Mouse (Mus musculus) cerebellum, adult 2 months (tissue): Measurements from ENCODE around the gene Pex14. TPM values are rescaled to one million over a fixed set of nuclear protein-coding genes. Genes with fewer than 3 reads are reported as not detected.
A peak's percentile ranks its signal among the peaks of the same experiment; 100 is the strongest.

ENCODE experiments used
- DNase-seq, 2 experiments: peaks; one replicate each; pipeline ENCODE4 v3.0.0; 2021
- H3K27ac ChIP-seq: fragments of 200-500 bp; 2 replicates; pipeline ENCODE4 v1.5.1; 2012; ENCODE audit warnings: low read length, control low read depth, inconsistent platforms; ENCODE audit not compliant: insufficient read depth
- H3K27me3 ChIP-seq: fragments of 200-500 bp; 2 replicates; pipeline ENCODE4 v1.6.1; 2012; ENCODE audit warnings: inconsistent platforms, mild to moderate bottlenecking, low read length, moderate library complexity; ENCODE audit not compliant: control insufficient read depth, insufficient read depth
- H3K4me1 ChIP-seq: fragments of 200-500 bp; 2 replicates; pipeline ENCODE4 v1.6.1; 2011; ENCODE audit warnings: low read length; ENCODE audit not compliant: control insufficient read depth, insufficient read depth
- H3K4me3 ChIP-seq: fragments of 200-500 bp; replicated peaks from 2 replicates; pipeline ENCODE3; 2011; ENCODE audit warnings: mild to moderate bottlenecking, low read depth, low read length, control low read depth; ENCODE audit not compliant: insufficient read depth
- CTCF ChIP-seq: fragments of 200-500 bp; IDR thresholded peaks from 2 replicates; pipeline ENCODE4 v1.5.1; 2011; ENCODE audit warnings: low read depth, mild to moderate bottlenecking, control low read depth, low read length, moderate library complexity, borderline replicate concordance; ENCODE audit not compliant: insufficient read depth
- POLR2A ChIP-seq: fragments of 200-500 bp; IDR thresholded peaks from 2 replicates; pipeline ENCODE4 v1.6.1; 2011; ENCODE audit warnings: low read length, control low read depth, borderline replicate concordance; ENCODE audit not compliant: insufficient read depth
- WGBS: fragments of 180-500 bp; shearing (Covaris S2); methylation state at CpG from one replicate; pipeline ENCODE4 v1.1.7; 2018; 5-methylcytosine and 5-hydroxymethylcytosine counted together
- polyA plus RNA-seq: library from polyadenylated mRNA; depleted of rRNA; stranded (reverse); fragments of >200 nt; gene quantifications from 2 replicates; pipeline ENCODE4 v1.2.3, GENCODE M21; 2012

The Pex14 gene
- polyA plus RNA-seq, 1 experiment, result 52.5 TPM

DNA sequence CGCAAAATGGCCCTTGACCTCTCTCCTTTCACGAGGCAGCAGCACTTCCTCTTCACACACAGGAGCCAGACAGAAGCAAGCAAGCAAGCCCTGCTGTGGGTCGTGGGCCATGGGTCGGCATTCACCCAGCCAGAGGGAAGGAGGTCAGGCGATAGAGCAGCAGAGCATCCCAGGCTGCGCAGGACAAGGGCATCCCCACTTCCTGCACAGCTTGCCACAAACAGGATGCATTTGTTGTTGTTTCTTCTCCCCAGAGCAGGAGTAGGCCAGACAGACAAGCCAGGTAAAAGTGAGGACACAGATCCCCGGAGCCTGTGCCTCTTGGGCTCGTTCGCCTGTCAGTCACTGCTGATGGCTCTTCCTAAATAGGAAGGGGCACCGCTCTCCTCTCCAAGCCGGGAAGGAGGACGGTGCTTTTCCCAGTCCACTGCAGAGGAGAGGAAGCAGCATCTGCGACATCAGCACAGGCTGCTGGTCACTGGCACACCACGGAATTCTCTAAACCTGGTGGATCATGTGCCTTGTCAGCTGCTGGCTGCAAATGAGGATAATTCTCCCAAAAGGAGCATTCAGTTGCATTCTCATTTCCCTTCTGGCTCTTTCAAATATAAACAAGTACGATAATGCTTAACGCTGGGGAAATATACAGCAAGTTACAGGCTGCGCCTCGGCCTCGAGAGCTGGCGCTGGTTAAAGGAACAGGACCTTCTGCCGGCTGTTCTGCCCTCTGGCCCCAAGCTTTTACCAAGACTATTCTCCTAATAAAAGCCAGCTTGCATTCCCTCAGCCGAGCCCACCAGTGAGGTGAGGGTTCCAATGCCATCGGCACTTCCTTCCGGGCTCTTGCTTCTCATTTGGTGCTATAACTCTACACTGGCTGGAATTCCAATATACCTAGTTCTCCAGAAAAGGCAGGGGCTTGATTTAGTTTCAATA lies 113.9 kb downstream of the Pex14 start:
- Histone ChIP-seq H3K4me1 (no peaks in the 10 kb centered on the region), H3K27me3 (no peaks in the 10 kb centered on the region), H3K27ac (no peak overlapping the region), H3K4me3 (no peak overlapping the region)
- no peak for DNase-seq
- 72% methylated on average over 24 of the region's 24 CpGs for WGBS
- no peak for TF ChIP-seq CTCF
- TF ChIP-seq POLR2A, result no peak

DNA sequence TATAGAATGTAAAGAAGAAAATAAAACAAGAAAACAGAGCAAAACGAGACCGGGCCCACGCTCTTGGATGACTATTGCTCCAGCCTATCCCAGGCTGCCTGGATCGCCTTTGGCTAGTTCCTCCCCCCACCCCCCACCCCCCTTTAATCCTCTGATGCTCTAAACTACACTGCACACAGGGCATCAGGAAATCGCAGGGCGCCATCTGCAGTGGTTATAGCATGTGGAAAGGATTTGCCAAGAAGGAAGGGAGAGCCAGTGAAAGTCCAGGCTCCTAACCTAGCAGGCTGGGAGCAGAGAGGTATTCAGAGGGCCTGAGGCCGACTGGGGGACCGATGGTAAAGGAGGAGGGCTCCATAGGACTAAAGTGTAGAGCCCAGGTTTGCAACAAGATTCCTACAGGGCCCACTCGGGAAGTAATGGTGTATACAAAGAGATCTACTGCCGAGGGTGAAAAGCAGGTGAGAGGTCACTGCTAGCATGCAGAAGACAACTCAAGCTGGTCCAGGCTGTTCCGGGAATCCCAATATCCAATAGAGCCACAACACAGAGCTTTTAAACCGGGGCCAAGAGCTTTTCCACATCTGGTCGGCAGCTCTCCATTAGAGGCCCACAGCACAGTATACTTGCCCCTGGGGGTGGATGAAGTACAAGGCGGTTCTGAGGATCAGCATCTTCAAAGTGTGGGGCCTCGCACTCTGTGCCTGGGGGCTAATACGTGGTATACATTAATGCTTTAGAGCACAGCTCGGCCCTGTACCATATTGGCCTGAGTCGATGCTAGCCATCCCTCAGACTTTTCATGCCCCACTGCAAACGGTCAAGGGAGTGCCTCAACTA lies 114.8 kb downstream of the Pex14 start:
- TF ChIP-seq POLR2A, result no peak
- no peak for TF ChIP-seq CTCF
- no peaks in the 10 kb centered on the region for H3K4me1 ChIP-seq
- no peak for DNase-seq
- no peaks in the 10 kb centered on the region for H3K27me3 ChIP-seq
- H3K4me3 ChIP-seq, result no peak overlapping the region
- H3K27ac ChIP-seq, result no peak overlapping the region
- 79% methylated on average over 19 of the region's 19 CpGs for WGBS

DNA sequence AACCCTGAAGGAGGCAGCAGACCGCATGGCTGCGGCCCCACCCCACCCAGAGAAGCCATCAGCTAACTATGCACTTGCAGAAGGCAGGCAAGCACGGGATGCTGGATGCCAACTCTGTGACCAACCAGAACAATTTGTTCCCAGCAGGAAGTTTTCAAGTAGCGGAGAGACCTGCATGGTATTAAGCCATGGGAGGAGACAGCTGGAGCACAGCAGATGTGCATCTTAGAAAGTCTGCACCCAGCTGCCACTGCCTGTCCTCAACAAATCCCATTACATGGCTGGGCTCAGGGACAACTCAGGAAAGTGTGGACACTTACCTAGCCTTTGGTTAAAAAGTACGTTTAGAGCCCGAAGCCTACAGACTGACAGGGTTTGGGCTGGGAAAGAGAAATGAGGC lies 117.4 kb downstream of the Pex14 start:
- no peak for DNase-seq
- Histone ChIP-seq H3K4me3 (no peak overlapping the region), H3K27ac (no peak overlapping the region), H3K27me3 (no peaks in the 10 kb centered on the region), H3K4me1 (no peaks in the 10 kb centered on the region)
- 63% methylated on average over 6 of the region's 6 CpGs for WGBS
- TF ChIP-seq POLR2A (no peak), CTCF (no peak)

DNA sequence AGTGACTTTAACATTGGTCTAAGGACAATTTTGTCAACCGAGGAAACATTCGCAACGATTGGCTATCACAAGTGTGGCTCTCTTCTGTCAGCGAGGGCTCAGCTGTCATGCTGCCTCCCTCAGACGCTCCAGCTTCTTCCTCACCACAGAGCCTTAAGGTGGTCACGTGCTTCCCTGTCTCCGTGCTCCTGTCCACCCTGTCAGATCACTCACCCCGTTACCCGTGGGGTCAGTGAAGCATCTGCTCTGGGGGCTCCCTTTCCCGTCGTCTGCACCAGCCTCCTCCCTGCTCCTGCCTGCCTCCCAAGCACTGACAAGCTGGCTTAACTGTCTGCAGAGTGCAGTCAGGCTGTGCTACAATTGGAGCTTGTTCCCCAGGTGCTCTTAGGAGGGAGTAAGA lies 119.8 kb downstream of the Pex14 start:
- TF ChIP-seq POLR2A (no peak), CTCF (no peak)
- 68% methylated on average over 11 of the region's 11 CpGs for WGBS
- Histone ChIP-seq H3K4me3 (no peak overlapping the region), H3K27me3 (no peaks in the 10 kb centered on the region), H3K4me1 (peaks cover 6% of the 10 kb centered on the region), H3K27ac (no peak overlapping the region)
- no peak for DNase-seq

DNA sequence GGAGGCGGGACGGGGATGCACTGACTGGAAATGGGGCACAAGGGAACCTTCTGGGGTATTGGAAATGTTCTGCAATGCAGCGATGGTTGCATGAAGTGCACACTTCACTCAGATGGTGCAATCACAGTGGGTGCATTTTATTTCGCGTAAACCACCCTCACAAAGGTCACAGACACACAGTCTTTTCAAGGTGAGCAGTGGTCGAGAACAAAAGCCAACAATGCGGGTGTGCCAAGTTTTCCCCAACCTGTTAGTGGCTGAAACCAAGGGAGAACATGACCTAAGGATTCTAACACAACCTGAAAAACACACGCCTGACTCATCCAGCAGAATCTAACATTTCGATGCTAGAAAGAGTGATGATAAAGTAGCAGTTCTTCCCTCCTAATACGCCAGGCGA lies 120.8 kb downstream of the Pex14 start:
- DNase-seq, result no peak
- 90% methylated on average over 11 of the region's 11 CpGs for WGBS

DNA sequence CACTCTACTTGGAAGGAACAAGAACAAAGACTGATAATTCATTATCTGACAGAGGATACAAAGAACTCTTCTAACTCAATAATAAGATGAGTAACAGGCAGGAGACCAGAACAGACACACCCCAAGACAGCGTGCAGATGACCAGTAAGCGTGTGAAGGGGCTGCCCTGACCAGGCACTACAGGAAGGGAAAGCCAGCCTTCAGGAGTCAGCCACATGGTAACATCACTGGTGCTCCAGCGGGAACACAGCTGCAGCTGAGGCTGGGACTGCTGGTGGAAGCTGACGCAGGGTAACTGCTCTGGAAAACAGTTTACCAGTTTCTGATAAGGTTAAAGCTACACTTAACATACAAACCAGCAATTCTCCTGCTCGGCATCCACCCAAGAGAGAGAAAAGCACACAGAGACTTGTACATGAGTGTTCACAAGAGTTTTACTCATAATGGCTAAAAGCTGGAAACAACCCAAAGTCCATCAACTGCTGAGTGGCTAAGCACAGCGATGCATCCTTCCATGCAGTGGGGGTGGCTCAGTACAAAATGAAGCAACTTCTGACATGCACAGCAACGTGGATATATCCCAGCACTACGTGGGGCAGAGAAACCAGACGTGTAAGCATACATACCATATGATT lies 121.3 kb downstream of the Pex14 start:
- Histone ChIP-seq H3K27me3 (no peaks in the 10 kb centered on the region), H3K4me1 (peaks cover 9% of the 10 kb centered on the region), H3K4me3 (no peak overlapping the region), H3K27ac (no peak overlapping the region)
- no peak for DNase-seq
- WGBS, result 76% methylated on average over 9 of the region's 9 CpGs
- TF ChIP-seq POLR2A (no peak), CTCF (no peak)

More for the DNA sequence above, 120.8 kb downstream of the Pex14 start:
- Histone ChIP-seq H3K4me1 (peaks cover 9% of the 10 kb centered on the region), H3K4me3 (no peak overlapping the region), H3K27me3 (no peaks in the 10 kb centered on the region), H3K27ac (no peak overlapping the region)
- TF ChIP-seq CTCF, result no peak
- no peak for TF ChIP-seq POLR2A

DNA sequence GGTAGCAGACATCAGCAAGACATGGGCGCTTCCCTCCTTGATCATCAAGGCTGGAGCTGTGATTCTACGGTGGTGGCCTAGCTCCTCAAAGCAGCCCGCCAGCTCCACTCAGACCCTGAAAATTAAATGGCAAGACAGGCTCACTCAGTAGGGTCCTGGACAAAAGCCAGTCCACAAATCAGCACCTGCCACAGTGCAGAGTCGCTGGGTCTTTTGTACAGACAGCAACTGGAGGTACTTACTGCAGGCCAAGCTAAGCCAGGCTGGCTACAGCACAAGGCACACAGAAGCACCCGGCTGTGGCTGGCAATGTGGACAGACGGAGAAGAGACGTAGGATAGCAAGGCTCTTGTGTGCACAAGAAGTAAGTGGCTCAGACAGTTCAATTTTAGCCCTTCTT lies 124.8 kb downstream of the Pex14 start:
- WGBS, result 34% methylated on average over 7 of the region's 7 CpGs
- Histone ChIP-seq H3K27me3 (no peaks in the 10 kb centered on the region), H3K4me3 (no peak overlapping the region), H3K4me1 (peaks cover 9% of the 10 kb centered on the region), H3K27ac (no peak overlapping the region)
- TF ChIP-seq CTCF (no peak), POLR2A (no peak)
- DNase-seq, result peak; percentile 30 to 42

DNA sequence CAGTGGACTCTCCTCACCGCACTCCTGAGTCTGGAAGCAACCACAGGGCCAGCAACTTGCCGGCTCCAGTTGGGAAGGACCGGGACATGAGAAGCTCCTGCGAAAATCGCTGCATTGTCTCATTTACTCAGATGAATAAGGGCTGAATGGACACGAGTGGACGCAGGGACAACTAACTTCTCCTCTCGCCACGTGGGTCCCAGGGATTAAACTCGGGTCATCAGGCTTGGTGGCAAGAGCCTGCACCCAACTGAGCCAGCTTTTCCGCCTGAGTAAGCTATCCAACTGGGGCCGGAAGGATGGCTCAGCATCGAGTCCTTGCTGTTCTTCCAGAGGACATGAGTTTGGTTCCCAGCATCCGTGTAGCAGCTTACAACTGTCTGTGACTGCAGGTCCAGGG lies 126.3 kb downstream of the Pex14 start:
- H3K4me3 ChIP-seq, result no peak overlapping the region
- no peak for DNase-seq
- no peaks in the 10 kb centered on the region for H3K27me3 ChIP-seq
- 54% methylated on average over 14 of the region's 14 CpGs for WGBS
- H3K27ac ChIP-seq, result no peak overlapping the region
- peaks cover 9% of the 10 kb centered on the region for H3K4me1 ChIP-seq
- TF ChIP-seq CTCF (no peak), POLR2A (no peak)
